Mouse (Mus musculus): ENCODE measurements around the gene Ncbp1.
A peak's percentile ranks its signal among the peaks of the same experiment; 100 is the strongest.

The Ncbp1 gene

DNA sequence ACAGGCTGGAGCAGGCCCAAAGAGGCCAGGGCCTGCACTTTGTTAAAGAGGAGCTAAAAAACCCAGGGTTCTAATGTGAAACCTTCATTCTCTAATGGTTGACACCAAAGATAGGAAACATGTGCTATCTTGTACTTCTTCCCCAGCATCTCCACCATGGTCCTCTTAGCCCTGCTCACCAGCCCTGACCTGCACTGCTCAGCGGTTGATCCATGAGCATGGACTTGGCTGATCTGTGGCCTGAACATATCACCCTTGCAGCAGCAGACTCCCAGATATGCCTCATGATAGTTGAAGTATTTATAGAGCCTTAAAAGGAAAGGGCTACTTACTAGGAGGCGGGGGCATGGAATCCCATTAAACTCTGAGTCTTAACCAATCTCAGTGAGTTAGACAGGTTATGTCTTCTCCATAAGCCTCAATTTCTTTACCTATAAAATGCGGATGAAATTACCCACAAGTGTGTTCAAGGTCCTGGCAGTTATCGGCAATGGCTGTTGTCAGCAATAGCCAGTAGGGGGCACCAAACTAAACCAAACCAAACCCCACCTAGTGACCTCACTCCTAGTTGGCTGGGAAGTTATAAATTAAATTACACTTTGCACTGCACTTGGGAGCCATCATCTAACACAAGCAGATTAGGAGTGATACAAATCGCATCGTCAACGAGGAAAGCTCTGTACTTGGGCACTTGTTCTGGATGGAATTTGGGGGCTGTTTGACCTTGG, 63.6 kb downstream of the Ncbp1 start:
- DNase-seq (ENCODE audit: low spot score) = peak; percentile 46

GRCm38 (mm10) chr4:46202562-46203126, 64.2 kb downstream of the Ncbp1 start:
- DNase-seq (ENCODE audit: low spot score) = no peak

- no peak for DNase-seq (ENCODE audit: low spot score)
Measured at GRCm38 (mm10) chr4:46221090-46221489, 82.7 kb downstream of the Ncbp1 start.
